Mouse (Mus musculus): Measurements from ENCODE around the gene Psmb3. TPM values are rescaled to one million over a fixed set of nuclear protein-coding genes. Genes with fewer than 3 reads are reported as not detected.
"Not testable (repeated sequence)": the region's sequence is repeated elsewhere in the genome, so short reads cannot be mapped to it uniquely, and the experiment has no call there.

Gene Psmb3
- polyA plus RNA-seq, 1 experiment from 2014 or later: 475 TPM

- Histone ChIP-seq H3K27me3 (no peaks in the 10 kb centered on the region), H3K27ac (peak overlapping the region; percentile 98), H3K4me2 (peak overlapping the region; percentile 80), H3K4me1 (peaks cover 66% of the 10 kb centered on the region), H3K9ac (peak overlapping the region; percentile 94), H3K9me3 (replicated peaks) (no peaks in the 10 kb centered on the region), H3K36me3 (peaks cover 9% of the 10 kb centered on the region; the same call in 1 of the 2 replicates), H3K4me3 (replicated peaks) (peak overlapping the region; percentile 95)
- WGBS: under 1% methylated on average over 55 of the region's 63 CpGs
- peak; percentile 7; the same call in 1 of the 2 replicates for ATAC-seq (replicated peaks; ENCODE audit: low FRiP score)
Measured at GRCm38 (mm10) chr11:97698741-97699611, 4.2 kb upstream of the Psmb3 start.

GRCm38 (mm10) chr11:97699626-97700002 lies 3.6 kb upstream of the Psmb3 start:
- Histone ChIP-seq H3K27ac (peak overlapping the region; percentile 98), H3K9ac (peak overlapping the region; percentile 94), H3K9me3 (replicated peaks) (no peaks in the 10 kb centered on the region), H3K4me3 (replicated peaks) (peak overlapping the region; percentile 95), H3K36me3 (0 out of 2 replicates have a peak, but pooled peaks cover 10% of the 10 kb centered on the region), H3K4me2 (peak overlapping the region; percentile 80), H3K4me1 (peaks cover 66% of the 10 kb centered on the region), H3K27me3 (no peaks in the 10 kb centered on the region)
- ATAC-seq (replicated peaks; ENCODE audit: low FRiP score): peak; percentile 21
- WGBS: 0% methylated on average over 3 of the region's 9 CpGs

- Histone ChIP-seq H3K4me1 (peaks cover 64% of the 10 kb centered on the region), H3K27ac (peak within 1 kb of the TSS; percentile 98), H3K4me2 (peak within 1 kb of the TSS; percentile 80), H3K4me3 (replicated peaks) (peak within 1 kb of the TSS; percentile 95), H3K9ac (peak within 1 kb of the TSS; percentile 94), H3K9me3 (replicated peaks) (no peaks in the 10 kb centered on the region), H3K36me3 (peaks cover 11% of the 10 kb centered on the region; the same call in 1 of the 2 replicates), H3K27me3 (no peaks in the 10 kb centered on the region)
- peak; percentile 20; the same call in 1 of the 2 replicates for ATAC-seq (replicated peaks; ENCODE audit: low FRiP score)
- WGBS: under 1% methylated on average over 84 of the region's 85 CpGs
Measured at GRCm38 (mm10) chr11:97700003-97700745, 3.0 kb upstream of the Psmb3 start, which contains the start of gene Pcgf2. Pcgf2 (minus strand) TSS chr11:97700497.

GRCm38 (mm10) chr11:97700746-97701580 lies 2.2 kb upstream of the Psmb3 start:
- Histone ChIP-seq H3K4me2 (peak overlapping the region; percentile 80), H3K4me1 (peaks cover 56% of the 10 kb centered on the region), H3K9ac (peak overlapping the region; percentile 94), H3K4me3 (replicated peaks) (peak overlapping the region; percentile 95), H3K9me3 (replicated peaks) (no peaks in the 10 kb centered on the region), H3K36me3 (peaks cover 16% of the 10 kb centered on the region), H3K27ac (peak overlapping the region; percentile 98), H3K27me3 (no peaks in the 10 kb centered on the region)
- 14% methylated on average over 30 of the region's 30 CpGs for WGBS
- no peak for ATAC-seq (replicated peaks; ENCODE audit: low FRiP score)

DNA sequence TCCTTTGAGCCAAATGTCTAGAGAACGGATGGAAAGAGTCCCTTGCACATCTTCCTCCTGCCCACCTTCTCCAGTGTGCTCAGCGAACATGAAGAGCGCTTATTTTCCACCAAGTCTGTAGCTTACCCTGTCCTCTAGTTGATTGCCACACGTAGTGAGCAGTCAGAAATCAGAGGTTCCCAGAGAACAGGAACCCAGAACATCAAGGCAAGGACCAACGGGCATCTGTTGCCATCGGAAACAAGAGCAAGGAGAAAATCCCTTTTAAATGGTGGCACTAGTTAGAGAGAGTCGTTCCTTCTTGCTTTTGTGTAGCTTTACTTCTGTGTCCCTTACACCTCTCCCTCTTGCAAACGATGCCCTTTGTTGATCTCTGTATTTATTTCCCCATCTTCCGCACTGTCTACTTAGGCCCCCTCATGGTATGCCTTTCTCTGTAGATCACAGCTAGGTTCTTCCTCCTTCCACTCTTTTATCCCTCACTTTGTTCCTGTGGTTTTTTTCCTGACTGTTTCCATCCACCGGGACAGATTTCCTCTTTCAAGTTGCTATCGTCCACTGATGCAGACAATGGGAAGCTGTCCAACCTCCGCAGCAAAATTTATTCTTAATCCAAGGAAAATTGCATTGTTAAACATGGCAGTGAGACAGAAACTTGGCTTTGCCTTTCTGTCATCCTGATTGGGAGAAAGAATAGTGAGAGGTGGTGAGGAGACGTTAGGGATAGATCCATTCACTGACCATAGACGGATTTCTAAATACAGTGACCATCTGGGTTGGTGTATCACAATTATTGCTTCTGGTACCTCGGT lies 1.4 kb upstream of the Psmb3 start:
- no peaks in the 10 kb centered on the region for H3K9me3 ChIP-seq (replicated peaks)
- 52% methylated on average over 15 of the region's 15 CpGs for WGBS
- H3K4me1 ChIP-seq: peaks cover 48% of the 10 kb centered on the region
- no peak for ATAC-seq (replicated peaks; ENCODE audit: low FRiP score)
- peaks cover 24% of the 10 kb centered on the region for H3K36me3 ChIP-seq
- H3K27ac ChIP-seq: peak overlapping the region; percentile 91
- no peaks in the 10 kb centered on the region for H3K27me3 ChIP-seq
- no peak overlapping the region; the same call in 1 of the 2 replicates for H3K9ac ChIP-seq
- peak overlapping the region; percentile 95 for H3K4me3 ChIP-seq (replicated peaks)
- H3K4me2 ChIP-seq: peak overlapping the region; percentile 80

- H3K36me3 ChIP-seq: peaks cover 30% of the 10 kb centered on the region
- no peak for ATAC-seq (replicated peaks; ENCODE audit: low FRiP score)
- H3K9ac ChIP-seq: peak overlapping the region; percentile 67
- H3K27ac ChIP-seq: peak overlapping the region; percentile 91
- H3K4me2 ChIP-seq: peak overlapping the region; percentile 80
- peak overlapping the region; percentile 95 for H3K4me3 ChIP-seq (replicated peaks)
- under 1% methylated on average over 24 of the region's 24 CpGs for WGBS
- H3K27me3 ChIP-seq: no peaks in the 10 kb centered on the region
- no peaks in the 10 kb centered on the region for H3K9me3 ChIP-seq (replicated peaks)
- peaks cover 42% of the 10 kb centered on the region for H3K4me1 ChIP-seq
Measured at GRCm38 (mm10) chr11:97702393-97702745, 830 bp upstream of the Psmb3 start.

GRCm38 (mm10) chr11:97710067-97710466 lies 6.9 kb downstream of the Psmb3 start:
- not testable (repeated sequence) for H3K4me2 ChIP-seq; H3K4me3 ChIP-seq (replicated peaks); ATAC-seq (replicated peaks; ENCODE audit: low FRiP score); H3K27me3 ChIP-seq; H3K4me1 ChIP-seq; H3K27ac ChIP-seq; H3K9me3 ChIP-seq (replicated peaks); H3K9ac ChIP-seq
- WGBS: 81% methylated on average over 2 of the region's 2 CpGs
- peaks cover 88% of the 10 kb centered on the region for H3K36me3 ChIP-seq

- Histone ChIP-seq H3K9me3 (replicated peaks) (no peaks in the 10 kb centered on the region), H3K27ac (0 out of 2 replicates have a peak overlapping the region, but pooled peaks have one; percentile 22), H3K4me2 (no peak overlapping the region), H3K27me3 (no peaks in the 10 kb centered on the region), H3K36me3 (peaks cover 81% of the 10 kb centered on the region), H3K4me1 (no peaks in the 10 kb centered on the region), H3K4me3 (replicated peaks) (no peak overlapping the region), H3K9ac (no peak overlapping the region)
- WGBS: 75% methylated on average over 13 of the region's 13 CpGs
- ATAC-seq (replicated peaks; ENCODE audit: low FRiP score): no peak
Measured at GRCm38 (mm10) chr11:97711200-97711900, 8.2 kb downstream of the Psmb3 start.

GRCm38 (mm10) chr11:97712286-97712685 lies 9.1 kb downstream of the Psmb3 start:
- Histone ChIP-seq H3K36me3 (peaks cover 79% of the 10 kb centered on the region), H3K27ac (0 out of 2 replicates have a peak overlapping the region, but pooled peaks have one; percentile 22), H3K4me1 (no peaks in the 10 kb centered on the region), H3K4me2 (no peak overlapping the region), H3K9ac (no peak overlapping the region), H3K27me3 (no peaks in the 10 kb centered on the region), H3K9me3 (replicated peaks) (no peaks in the 10 kb centered on the region), H3K4me3 (replicated peaks) (no peak overlapping the region)
- ATAC-seq (replicated peaks; ENCODE audit: low FRiP score): no peak
- 89% methylated on average over 15 of the region's 15 CpGs for WGBS

DNA sequence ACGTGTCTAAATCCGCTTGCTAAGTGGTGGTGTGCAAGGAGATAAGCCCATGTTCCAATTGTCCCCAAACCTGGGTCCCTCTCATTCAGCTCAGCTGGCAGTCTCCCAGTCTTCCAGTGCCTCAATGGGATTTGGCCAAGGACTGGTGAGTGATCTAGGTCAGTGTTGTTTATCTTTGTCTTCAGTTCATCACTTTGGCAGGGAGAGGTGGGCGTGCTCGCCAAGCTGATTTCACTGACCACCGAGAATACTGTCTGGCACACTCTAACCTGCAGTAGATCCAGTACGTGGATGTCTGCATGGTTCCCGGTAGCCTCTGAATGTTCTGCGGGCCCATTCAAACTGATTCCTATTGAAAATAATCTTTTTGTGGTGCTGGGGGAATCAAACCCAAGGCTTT lies 10.7 kb downstream of the Psmb3 start:
- Histone ChIP-seq H3K36me3 (peaks cover 79% of the 10 kb centered on the region), H3K4me1 (no peaks in the 10 kb centered on the region), H3K27me3 (no peaks in the 10 kb centered on the region), H3K9ac (no peak overlapping the region), H3K27ac (no peak overlapping the region), H3K4me3 (replicated peaks) (no peak overlapping the region), H3K4me2 (no peak overlapping the region), H3K9me3 (replicated peaks) (no peaks in the 10 kb centered on the region)
- ATAC-seq (replicated peaks; ENCODE audit: low FRiP score): no peak
- WGBS: 86% methylated on average over 8 of the region's 8 CpGs
